Mouse (Mus musculus) gastrocnemius, postnatal 25 days (tissue): ENCODE data around the gene Filip1l. TPM values are rescaled to one million over a fixed set of nuclear protein-coding genes. Genes with fewer than 3 reads are reported as not detected.

Experiments
- DNase-seq: peaks from one replicate; pipeline ENCODE4 v3.0.0; 2022
- total RNA-seq, 2 experiments: library from RNA; stranded (reverse); gene quantifications; 1 replicate in 1 of 2; 2 replicates in 1 of 2; pipeline ENCODE4 v1.2.3; 2021

The Filip1l gene
- total RNA-seq, 2 experiments from 2014 or later = 44.0 to 45.9 TPM

- no peak for DNase-seq
These were observed 179.2 kb downstream of the Filip1l start for GRCm38 (mm10) chr16:57532081-57532493.

- DNase-seq = no peak
These were observed 181.5 kb downstream of the Filip1l start for GRCm38 (mm10) chr16:57534365-57534764.

- DNase-seq = no peak
These were observed 181.9 kb downstream of the Filip1l start for GRCm38 (mm10) chr16:57534811-57535210.

GRCm38 (mm10) chr16:57536511-57536910 is 183.6 kb downstream of the Filip1l start:
- no peak for DNase-seq

- no peak for DNase-seq
These were observed 190.3 kb downstream of the Filip1l start for GRCm38 (mm10) chr16:57543243-57543642.

GRCm38 (mm10) chr16:57544441-57544840 is 191.5 kb downstream of the Filip1l start:
- DNase-seq = no peak

GRCm38 (mm10) chr16:57546355-57546754 is 193.5 kb downstream of the Filip1l start:
- no peak for DNase-seq

- no peak for DNase-seq
These were observed 195.7 kb downstream of the Filip1l start for GRCm38 (mm10) chr16:57548608-57549007.

GRCm38 (mm10) chr16:57549061-57550037 is 196.5 kb downstream of the Filip1l start:
- peak; percentile 72 for DNase-seq

GRCm38 (mm10) chr16:57550088-57550487 is 197.2 kb downstream of the Filip1l start:
- no peak for DNase-seq

- no peak for DNase-seq
These were observed 197.9 kb downstream of the Filip1l start for GRCm38 (mm10) chr16:57550817-57551216.

- no peak for DNase-seq
These were observed 198.7 kb downstream of the Filip1l start for GRCm38 (mm10) chr16:57551617-57552016.

- no peak for DNase-seq
These were observed 199.8 kb downstream of the Filip1l start for GRCm38 (mm10) chr16:57552709-57553108.

GRCm38 (mm10) chr16:57553235-57553634 is 200.3 kb downstream of the Filip1l start:
- DNase-seq = no peak

GRCm38 (mm10) chr16:57554886-57555400 is 202.1 kb downstream of the Filip1l start:
- no peak for DNase-seq

- DNase-seq = no peak
These were observed 202.8 kb downstream of the Filip1l start for GRCm38 (mm10) chr16:57555667-57556066.

- no peak for DNase-seq
These were observed 203.4 kb downstream of the Filip1l start for GRCm38 (mm10) chr16:57556244-57556643.

- DNase-seq = no peak
These were observed 205.4 kb downstream of the Filip1l start for GRCm38 (mm10) chr16:57558258-57558657.

GRCm38 (mm10) chr16:57560185-57560584 is 207.3 kb downstream of the Filip1l start:
- DNase-seq = no peak

GRCm38 (mm10) chr16:57563453-57563852 is 210.6 kb downstream of the Filip1l start:
- no peak for DNase-seq

GRCm38 (mm10) chr16:57564807-57565206 is 211.9 kb downstream of the Filip1l start:
- no peak for DNase-seq

- no peak for DNase-seq
These were observed 213.3 kb downstream of the Filip1l start for GRCm38 (mm10) chr16:57566215-57566614.

- DNase-seq = no peak
These were observed 215.9 kb downstream of the Filip1l start for GRCm38 (mm10) chr16:57568648-57569404.
